Mouse (Mus musculus) intestine, embryonic 16.5 days (tissue): ENCODE measurements around the gene Gm12355. TPM values are rescaled to one million over a fixed set of nuclear protein-coding genes. Genes with fewer than 3 reads are reported as not detected.

ENCODE experiments used
- ATAC-seq: fragments of 200-750 bp; cut with Nextera tagmentation; 2 replicates; pipeline ENCODE4 v1.8.0; 2017; ENCODE audit warnings: moderate TSS enrichment, moderate library complexity
- H3K27ac ChIP-seq: fragments of 300-500 bp; sonication (generic); 2 replicates; pipeline ENCODE4 v1.5.1; 2014; ENCODE audit warnings: mild to moderate bottlenecking, low read length
- H3K27me3 ChIP-seq: fragments of 300-500 bp; sonication (generic); replicated peaks from 2 replicates; pipeline ENCODE4 v1.6.1; 2014; ENCODE audit warnings: low read length, control low read depth, mixed read lengths; ENCODE audit not compliant: control insufficient read depth, insufficient read depth
- H3K36me3 ChIP-seq: fragments of 300-500 bp; sonication (generic); 2 replicates; pipeline ENCODE4 v1.6.1; 2014; ENCODE audit warnings: low read length, control low read depth; ENCODE audit not compliant: control insufficient read depth, insufficient read depth
- H3K4me1 ChIP-seq: fragments of 300-500 bp; sonication (generic); 2 replicates; pipeline ENCODE4 v1.6.1; 2014; ENCODE audit warnings: low read length, control low read depth, mixed read lengths; ENCODE audit not compliant: control insufficient read depth, insufficient read depth
- H3K4me2 ChIP-seq: fragments of 300-500 bp; sonication (generic); 2 replicates; pipeline ENCODE4 v1.6.1; 2014; ENCODE audit warnings: low read depth, low read length, control low read depth
- H3K4me3 ChIP-seq: fragments of 300-500 bp; sonication (generic); 2 replicates; pipeline ENCODE4 v1.5.1; 2014; ENCODE audit warnings: mild to moderate bottlenecking, low read length
- H3K9ac ChIP-seq: fragments of 300-500 bp; sonication (generic); 2 replicates; pipeline ENCODE4 v1.6.1; 2014; ENCODE audit warnings: low read depth, low read length
- H3K9me3 ChIP-seq: fragments of 300-500 bp; sonication (generic); 2 replicates; pipeline ENCODE4 v1.6.1; 2016; ENCODE audit warnings: low read length, control low read depth; ENCODE audit not compliant: control insufficient read depth
- WGBS: fragments of 180-500 bp; shearing (Covaris S2); extraction: QIAGEN DNeasy Blood & Tissue Kit; methylation state at CpG from one replicate; pipeline ENCODE4 v1.1.7; 2014; 5-methylcytosine and 5-hydroxymethylcytosine counted together
- polyA plus RNA-seq: library from polyadenylated mRNA; unstranded; fragments of >200 nt; fragmentation: Nextera tagmentation; extraction: Ambion mirVana; gene quantifications from 2 replicates; pipeline ENCODE4 v1.2.1, GENCODE M21; 2015

Gene Gm12355
- polyA plus RNA-seq, 1 experiment from 2014 or later, result 0.57 TPM

- Histone ChIP-seq H3K27me3 (no peaks in the 10 kb centered on the region), H3K9me3 (no peaks in the 10 kb centered on the region), H3K4me3 (no peak overlapping the region), H3K4me2 (0 out of 2 replicates have a peak overlapping the region, but pooled peaks have one; percentile 7), H3K9ac (peak overlapping the region; percentile 12; the same call in 1 of the 2 replicates), H3K27ac (peak overlapping the region; percentile 67), H3K36me3 (no peaks in the 10 kb centered on the region; the same call in 1 of the 2 replicates), H3K4me1 (peaks cover 35% of the 10 kb centered on the region)
- 56% methylated on average over 16 of the region's 16 CpGs for WGBS
- ATAC-seq, result peak; percentile 72
Observed at GRCm38 (mm10) chr11:98580301-98581121, 45.0 kb downstream of the Gm12355 start.

- H3K9me3 ChIP-seq, result no peaks in the 10 kb centered on the region
- H3K4me3 ChIP-seq, result no peak overlapping the region
- no peak overlapping the region for H3K4me2 ChIP-seq
- no peak overlapping the region for H3K27ac ChIP-seq
- H3K9ac ChIP-seq, result no peak overlapping the region
- H3K27me3 ChIP-seq, result no peaks in the 10 kb centered on the region
- no peaks in the 10 kb centered on the region for H3K36me3 ChIP-seq
- ATAC-seq, result no peak
- 92% methylated on average over 5 of the region's 5 CpGs for WGBS
- H3K4me1 ChIP-seq, result peaks cover 13% of the 10 kb centered on the region
Observed at GRCm38 (mm10) chr11:98577776-98578175, 47.7 kb downstream of the Gm12355 start.

Other genes starting within 250 kb of the Gm12355 start
- gene Tcap, start 241.8 kb downstream of the Gm12355 start, polyA plus RNA-seq, result 0.28 TPM in 1 of 2 replicates, not detected in the other
- gene Pnmt, start 239.2 kb downstream of the Gm12355 start, polyA plus RNA-seq, result 0.16 TPM in 1 of 2 replicates, not detected in the other
- gene Pgap3, start 225.2 kb downstream of the Gm12355 start, polyA plus RNA-seq, result 19.5 and 20.4 TPM in 2 replicates
- 33.8 and 37.5 TPM in 2 replicates for gene Erbb2, start 213.2 kb downstream of the Gm12355 start, polyA plus RNA-seq
- 279 and 304 TPM in 2 replicates for gene Mien1, start 186.7 kb downstream of the Gm12355 start, polyA plus RNA-seq
- 87.1 and 87.3 TPM in 2 replicates for gene Grb7, start 179.3 kb downstream of the Gm12355 start, polyA plus RNA-seq
- gene Ikzf3, start 79.6 kb downstream of the Gm12355 start, polyA plus RNA-seq, result 0.23 and 0.24 TPM in 2 replicates
- gene Zpbp2, start 74.6 kb downstream of the Gm12355 start, polyA plus RNA-seq, result 0.92 and 1.0 TPM in 2 replicates
- gene Ormdl3, start 38.3 kb downstream of the Gm12355 start, polyA plus RNA-seq, result 62.9 and 65.2 TPM in 2 replicates
- not detected in 2 replicates for gene Lrrc3c, start 27.4 kb downstream of the Gm12355 start, polyA plus RNA-seq
- gene Gsdma3, start 699 bp upstream of the Gm12355 start, polyA plus RNA-seq, result not detected in 2 replicates
- 0.58 and 0.93 TPM in 2 replicates for gene Gsdma2, start 21.1 kb upstream of the Gm12355 start, polyA plus RNA-seq
- gene Gsdma, start 38.7 kb upstream of the Gm12355 start, polyA plus RNA-seq, result 0.06 TPM in 1 of 2 replicates, not detected in the other
- gene Psmd3, start 56.9 kb upstream of the Gm12355 start, polyA plus RNA-seq, result 169 and 181 TPM in 2 replicates
- gene Csf3, start 75.6 kb upstream of the Gm12355 start, polyA plus RNA-seq, result 0.10 TPM in 1 of 2 replicates, not detected in the other
- gene Med24, start 103.8 kb upstream of the Gm12355 start, polyA plus RNA-seq, result 36.8 and 38.5 TPM in 2 replicates
- gene Thra, start 115.0 kb upstream of the Gm12355 start, polyA plus RNA-seq, result 41.5 and 42.0 TPM in 2 replicates
- gene Nr1d1, start 149.7 kb upstream of the Gm12355 start, polyA plus RNA-seq, result 2.3 and 2.7 TPM in 2 replicates
- 13.5 and 14.5 TPM in 2 replicates for gene Msl1, start 169.9 kb upstream of the Gm12355 start, polyA plus RNA-seq
- 23.1 and 24.3 TPM in 2 replicates for gene Casc3, start 179.2 kb upstream of the Gm12355 start, polyA plus RNA-seq
- 0.67 and 1.1 TPM in 2 replicates for gene Rapgefl1, start 211.1 kb upstream of the Gm12355 start, polyA plus RNA-seq
- 3.4 and 3.5 TPM in 2 replicates for gene Wipf2, start 238.0 kb upstream of the Gm12355 start, polyA plus RNA-seq